Mouse (Mus musculus) liver, embryonic 11.5 days (tissue): ENCODE results near the gene Slc5a10. TPM values are rescaled to one million over a fixed set of nuclear protein-coding genes. Genes with fewer than 3 reads are reported as not detected.
"Not testable (repeated sequence)": the region's sequence is repeated elsewhere in the genome, so short reads cannot be mapped to it uniquely, and the experiment has no call there.

Experiments used
- ATAC-seq: fragments of 200-750 bp; cut with Nextera tagmentation; replicated peaks from 2 replicates; pipeline ENCODE4 v1.8.0; 2017; ENCODE audit warnings: moderate number of reproducible peaks, mild to moderate bottlenecking, moderate TSS enrichment, moderate library complexity; ENCODE audit not compliant: low FRiP score
- DNase-seq: peaks from one replicate; pipeline ENCODE4 v3.0.0-alpha.2; 2017; ENCODE audit warnings: low spot score
- H3K27ac ChIP-seq: fragments of 300-500 bp; sonication (generic); 2 replicates; pipeline ENCODE4 v1.5.1; 2014; ENCODE audit warnings: mild to moderate bottlenecking, low read depth, low read length, control low read depth
- H3K27me3 ChIP-seq: fragments of 300-500 bp; sonication (generic); replicated peaks from 2 replicates; pipeline ENCODE4 v1.6.1; 2014; ENCODE audit warnings: low read length, mixed read lengths; ENCODE audit not compliant: control insufficient read depth, insufficient read depth
- H3K36me3 ChIP-seq: fragments of 300-500 bp; sonication (generic); 2 replicates; pipeline ENCODE4 v1.6.1; 2014; ENCODE audit warnings: mild to moderate bottlenecking, low read length, moderate library complexity, mixed read lengths; ENCODE audit not compliant: control insufficient read depth, insufficient read depth
- H3K4me1 ChIP-seq: fragments of 300-500 bp; sonication (generic); replicated peaks from 2 replicates; pipeline ENCODE4 v1.6.1; 2014; ENCODE audit warnings: low read length, mixed read lengths; ENCODE audit not compliant: control insufficient read depth, insufficient read depth
- H3K4me2 ChIP-seq: fragments of 300-500 bp; sonication (generic); 2 replicates; pipeline ENCODE4 v1.6.1; 2014; ENCODE audit warnings: mild to moderate bottlenecking, control low read depth, moderate library complexity
- H3K4me3 ChIP-seq: fragments of 300-500 bp; sonication (generic); 2 replicates; pipeline ENCODE4 v1.5.1; 2014; ENCODE audit warnings: low read depth, low read length, control low read depth
- H3K9ac ChIP-seq: fragments of 300-500 bp; sonication (generic); 2 replicates; pipeline ENCODE4 v1.6.1; 2014; ENCODE audit warnings: low read depth, low read length, control low read depth
- H3K9me3 ChIP-seq: fragments of 300-500 bp; sonication (generic); 2 replicates; pipeline ENCODE4 v1.6.1; 2016; ENCODE audit warnings: low read length, inconsistent platforms, mixed read lengths; ENCODE audit not compliant: control insufficient read depth
- WGBS: fragments of 180-500 bp; shearing (Covaris S2); extraction: QIAGEN DNeasy Blood & Tissue Kit; methylation state at CpG from one replicate; pipeline ENCODE4 v1.1.7; 2014; 5-methylcytosine and 5-hydroxymethylcytosine counted together
- polyA plus RNA-seq: library from polyadenylated mRNA; unstranded; fragments of >200 nt; fragmentation: Nextera tagmentation; extraction: Ambion mirVana; gene quantifications from 2 replicates; pipeline ENCODE4 v1.2.1, GENCODE M21; 2014

Slc5a10 gene
- polyA plus RNA-seq, 1 experiment from 2014 or later = not detected

GRCm38 (mm10) chr11:61637413-61637812 lies 83.2 kb downstream of the Slc5a10 start:
- Histone ChIP-seq H3K27ac (no peak overlapping the region), H3K36me3 (no peaks in the 10 kb centered on the region), H3K4me2 (no peak overlapping the region), H3K4me1 (no peaks in the 10 kb centered on the region), H3K9me3 (no peaks in the 10 kb centered on the region), H3K9ac (no peak overlapping the region), H3K4me3 (no peak overlapping the region), H3K27me3 (peaks cover 6% of the 10 kb centered on the region)
- no peak for DNase-seq
- WGBS = 40% methylated on average over 1 of the region's 1 CpGs
- no peak for ATAC-seq

GRCm38 (mm10) chr11:61636309-61636708 lies 84.3 kb downstream of the Slc5a10 start:
- H3K4me3 ChIP-seq, H3K9me3 ChIP-seq, H3K36me3 ChIP-seq, H3K27ac ChIP-seq, DNase-seq, H3K4me2 ChIP-seq, H3K27me3 ChIP-seq, H3K9ac ChIP-seq, H3K4me1 ChIP-seq, ATAC-seq: not testable (repeated sequence)
- 87% methylated on average over 3 of the region's 4 CpGs for WGBS

GRCm38 (mm10) chr11:61629621-61630020 lies 91.0 kb downstream of the Slc5a10 start:
- Histone ChIP-seq H3K4me1 (no peaks in the 10 kb centered on the region), H3K36me3 (no peaks in the 10 kb centered on the region), H3K27ac (no peak overlapping the region), H3K4me2 (no peak overlapping the region), H3K9me3 (no peaks in the 10 kb centered on the region), H3K9ac (no peak overlapping the region), H3K27me3 (no peaks in the 10 kb centered on the region; the same call in 1 of the 2 replicates), H3K4me3 (no peak overlapping the region)
- no peak for DNase-seq
- no peak for ATAC-seq
- 49% methylated on average over 3 of the region's 3 CpGs for WGBS

GRCm38 (mm10) chr11:61626509-61626908 lies 94.1 kb downstream of the Slc5a10 start:
- no peak overlapping the region for H3K4me2 ChIP-seq
- DNase-seq (no peak), ATAC-seq (no peak)
- H3K4me1 ChIP-seq = no peaks in the 10 kb centered on the region
- H3K27me3 ChIP-seq = peaks cover 1% of the 10 kb centered on the region; the same call in 1 of the 2 replicates
- 93% methylated on average over 1 of the region's 1 CpGs for whole genome bisulfite sequencing
- no peak overlapping the region for H3K9ac ChIP-seq
- H3K36me3 ChIP-seq = no peaks in the 10 kb centered on the region
- no peak overlapping the region for H3K4me3 ChIP-seq
- no peaks in the 10 kb centered on the region for H3K9me3 ChIP-seq
- no peak overlapping the region for H3K27ac ChIP-seq

GRCm38 (mm10) chr11:61625136-61625535 lies 95.5 kb downstream of the Slc5a10 start:
- no peak overlapping the region for H3K4me3 ChIP-seq
- no peaks in the 10 kb centered on the region for H3K36me3 ChIP-seq
- H3K27ac ChIP-seq = no peak overlapping the region
- no peaks in the 10 kb centered on the region for H3K9me3 ChIP-seq
- no peaks in the 10 kb centered on the region for H3K4me1 ChIP-seq
- peaks cover 10% of the 10 kb centered on the region; the same call in 1 of the 2 replicates for H3K27me3 ChIP-seq
- H3K4me2 ChIP-seq = no peak overlapping the region
- H3K9ac ChIP-seq = no peak overlapping the region
- 78% methylated on average over 7 of the region's 7 CpGs for WGBS
- DNase-seq (no peak), ATAC-seq (no peak)

Other genes starting within 250 kb of the Slc5a10 start
- 36.5 and 39.1 TPM in 2 replicates for gene Mfap4, start 235.4 kb downstream of the Slc5a10 start, polyA plus RNA-seq
- 25.1 and 27.6 TPM in 2 replicates for gene Mapk7, start 226.4 kb downstream of the Slc5a10 start, polyA plus RNA-seq
- gene B9d1, start 215.7 kb downstream of the Slc5a10 start, polyA plus RNA-seq = 10.2 and 11.1 TPM in 2 replicates
- gene Epn2, start 141.1 kb downstream of the Slc5a10 start, polyA plus RNA-seq = 9.2 and 9.3 TPM in 2 replicates
- gene Grap, start 67.6 kb downstream of the Slc5a10 start, polyA plus RNA-seq = 9.5 and 9.9 TPM in 2 replicates
- gene Fam83g, start 36.7 kb downstream of the Slc5a10 start, polyA plus RNA-seq = 5.0 and 5.5 TPM in 2 replicates
- gene Prpsap2, start 41.3 kb upstream of the Slc5a10 start, polyA plus RNA-seq = 15.4 and 15.7 TPM in 2 replicates
- gene Ulk2, start 134.2 kb upstream of the Slc5a10 start, polyA plus RNA-seq = 6.9 and 8.4 TPM in 2 replicates
- 17.9 and 19.4 TPM in 2 replicates for gene Akap10, start 209.4 kb upstream of the Slc5a10 start, polyA plus RNA-seq
- gene Specc1, start 235.9 kb upstream of the Slc5a10 start, polyA plus RNA-seq = 23.6 and 23.7 TPM in 2 replicates